Mouse (Mus musculus) cerebellum, adult 11-12 months (tissue): ENCODE measurements at regions not wholly inside any gene's neighbourhood (a gene's known extent, or its start where the extent isn't known, plus 50 kb on each side); places are given as distances from the start of the nearest gene placed in this dataset.

ENCODE experiments used
- DNase-seq: peaks from one replicate; pipeline ENCODE4 v3.0.0; 2022

DNA sequence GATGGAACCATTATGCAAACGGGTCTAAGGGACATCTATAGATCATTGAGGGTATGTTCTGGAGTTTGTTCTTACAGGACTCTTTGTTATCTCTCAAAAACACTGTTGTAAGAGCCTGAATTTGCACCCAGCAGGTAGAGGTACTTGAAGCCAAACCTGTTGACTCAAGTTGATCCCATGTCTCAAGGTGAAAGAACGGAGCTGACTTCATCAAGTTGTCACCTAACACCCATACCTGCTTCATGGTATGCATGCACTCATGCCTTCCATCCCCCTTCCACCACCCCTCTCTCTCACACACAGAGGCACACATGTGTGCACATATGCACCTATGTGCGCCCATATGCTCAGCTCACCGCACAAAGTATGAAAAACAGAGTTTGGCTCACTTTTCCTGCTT, 189.0 kb downstream of the Ttll7 start:
- no peak for DNase-seq

GRCm38 (mm10) chr3:147042911-147043310, 190.7 kb downstream of the Ttll7 start:
- DNase-seq: no peak

- DNase-seq: no peak
These were observed 194.5 kb downstream of the Ttll7 start for GRCm38 (mm10) chr3:147046634-147047033.

- no peak for DNase-seq
These were observed 202.1 kb downstream of the Ttll7 start for GRCm38 (mm10) chr3:147054157-147054838.

DNA sequence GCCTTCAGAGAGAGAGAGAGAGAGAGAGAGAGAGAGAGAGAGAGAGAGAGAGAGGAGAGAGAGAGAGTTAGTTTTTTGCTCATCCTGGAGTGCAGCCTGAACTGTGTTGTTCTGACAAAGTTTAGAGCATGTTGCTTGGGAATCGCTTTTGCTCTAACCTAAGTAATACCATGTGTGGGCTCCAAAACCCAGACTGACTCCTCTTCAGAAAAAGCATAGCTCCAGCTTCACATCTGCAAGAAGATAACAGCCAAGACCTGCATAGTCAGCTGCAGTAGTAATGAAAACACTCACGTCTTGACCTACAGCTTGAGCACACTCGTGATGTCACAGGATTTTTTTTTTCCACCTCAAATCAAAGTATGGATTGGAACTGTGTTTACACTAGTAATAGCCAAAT, 205.7 kb downstream of the Ttll7 start:
- no peak for DNase-seq

GRCm38 (mm10) chr3:147060659-147061058, 208.5 kb downstream of the Ttll7 start:
- no peak for DNase-seq

- no peak for DNase-seq
These were observed 210.3 kb downstream of the Ttll7 start for GRCm38 (mm10) chr3:147062451-147062850.

DNA sequence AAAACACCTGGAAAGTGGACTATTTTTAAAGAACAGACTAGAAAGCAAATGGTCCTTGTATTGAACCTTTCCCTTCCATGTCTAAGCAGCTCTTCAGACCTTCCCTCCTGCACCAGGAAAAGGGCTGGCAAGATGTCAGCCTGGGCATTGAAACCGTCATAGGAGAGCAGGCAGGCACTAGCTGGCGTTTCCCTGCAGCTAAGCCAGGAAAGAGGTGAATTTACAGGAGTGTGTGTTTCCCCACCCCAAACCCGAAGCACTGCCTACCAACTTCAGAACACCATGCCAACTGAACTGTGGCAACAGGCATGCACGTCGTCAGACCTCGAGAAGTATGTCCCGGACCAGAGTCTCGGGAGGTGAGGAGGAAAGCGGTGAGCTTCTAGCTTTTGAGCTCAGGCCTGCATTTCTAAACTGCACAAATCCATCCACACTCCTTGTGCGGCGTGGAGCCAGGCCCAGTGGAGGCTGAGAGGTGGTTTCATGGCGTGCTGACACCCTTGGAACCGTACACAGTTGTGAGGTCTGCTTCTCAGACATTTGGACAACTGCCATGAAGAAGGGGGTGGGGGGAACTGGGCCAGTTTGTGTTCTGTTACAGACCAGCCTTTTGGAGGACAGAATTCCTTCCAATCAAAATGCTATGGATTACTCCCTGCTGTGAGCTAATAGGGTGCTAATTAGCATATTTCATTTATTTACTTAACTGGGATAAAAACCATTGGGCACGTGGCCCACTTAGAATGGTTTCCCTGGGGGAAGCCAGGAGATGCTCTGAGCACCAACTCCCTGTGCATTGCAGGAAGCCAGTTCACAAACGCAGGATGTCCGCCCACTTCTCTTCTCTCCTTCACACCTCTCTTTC, 211.6 kb downstream of the Ttll7 start:
- no peak for DNase-seq

- no peak for DNase-seq
These were observed 212.3 kb downstream of the Ttll7 start for GRCm38 (mm10) chr3:147064443-147064868.

GRCm38 (mm10) chr3:147070972-147071371, 218.8 kb downstream of the Ttll7 start:
- no peak for DNase-seq

GRCm38 (mm10) chr3:147080197-147080596, 228.0 kb downstream of the Ttll7 start:
- DNase-seq: no peak

DNA sequence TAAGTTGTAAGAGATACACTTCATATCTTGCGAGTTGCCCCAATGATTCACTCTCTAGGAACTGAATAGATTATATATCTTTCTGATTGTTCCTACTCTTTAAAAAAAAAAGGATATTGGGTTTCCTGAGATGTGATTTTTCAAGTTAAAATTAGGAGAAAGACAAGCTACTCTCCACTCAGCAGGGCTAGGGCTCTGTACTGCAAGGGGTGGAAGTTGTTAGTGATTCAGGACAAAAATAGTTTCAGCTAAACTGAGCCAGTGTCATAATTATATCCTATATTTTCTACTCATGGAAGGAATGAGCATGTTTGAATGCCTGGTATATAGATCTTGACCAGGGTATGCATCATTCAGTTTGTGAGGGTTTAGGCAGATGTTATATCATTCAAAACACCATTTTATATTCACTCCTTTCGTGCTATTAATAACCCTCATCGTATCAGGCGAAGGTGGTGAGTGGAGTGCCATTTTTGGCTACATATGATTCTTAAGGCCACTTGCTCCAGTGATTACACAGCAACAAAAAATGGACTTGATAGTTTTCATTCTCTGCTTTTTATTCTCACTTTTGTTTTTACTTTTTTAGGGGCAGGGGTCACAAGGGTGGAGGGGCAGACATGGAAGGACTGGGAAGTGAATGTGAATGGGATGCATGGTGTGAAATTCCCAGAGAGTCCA, 228.7 kb downstream of the Ttll7 start:
- DNase-seq: no peak

GRCm38 (mm10) chr3:147081763-147082162, 229.6 kb downstream of the Ttll7 start:
- DNase-seq: no peak

GRCm38 (mm10) chr3:147082255-147082943, 230.2 kb downstream of the Ttll7 start:
- DNase-seq: no peak

- no peak for DNase-seq
These were observed 231.2 kb downstream of the Ttll7 start for GRCm38 (mm10) chr3:147083374-147083773.

DNA sequence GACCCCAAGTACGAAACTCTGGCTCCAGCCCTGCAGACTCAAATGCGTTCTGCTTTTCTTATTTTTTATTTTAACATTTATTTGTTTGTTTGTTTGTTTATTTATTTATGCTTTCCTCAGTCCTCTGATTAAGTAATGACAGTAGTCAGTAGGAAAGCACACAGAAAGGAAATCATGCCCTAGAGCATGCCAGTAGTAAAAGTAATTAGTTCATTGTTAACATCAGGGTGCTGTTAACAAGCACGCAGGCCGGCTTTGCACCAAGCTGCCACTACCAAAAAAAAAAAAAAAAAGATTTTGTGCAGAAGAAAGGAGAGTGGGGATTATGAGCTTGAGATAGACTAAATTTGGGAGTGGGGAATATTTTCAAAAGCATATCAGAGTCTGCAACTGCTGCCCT, 231.7 kb downstream of the Ttll7 start:
- DNase-seq: no peak

DNA sequence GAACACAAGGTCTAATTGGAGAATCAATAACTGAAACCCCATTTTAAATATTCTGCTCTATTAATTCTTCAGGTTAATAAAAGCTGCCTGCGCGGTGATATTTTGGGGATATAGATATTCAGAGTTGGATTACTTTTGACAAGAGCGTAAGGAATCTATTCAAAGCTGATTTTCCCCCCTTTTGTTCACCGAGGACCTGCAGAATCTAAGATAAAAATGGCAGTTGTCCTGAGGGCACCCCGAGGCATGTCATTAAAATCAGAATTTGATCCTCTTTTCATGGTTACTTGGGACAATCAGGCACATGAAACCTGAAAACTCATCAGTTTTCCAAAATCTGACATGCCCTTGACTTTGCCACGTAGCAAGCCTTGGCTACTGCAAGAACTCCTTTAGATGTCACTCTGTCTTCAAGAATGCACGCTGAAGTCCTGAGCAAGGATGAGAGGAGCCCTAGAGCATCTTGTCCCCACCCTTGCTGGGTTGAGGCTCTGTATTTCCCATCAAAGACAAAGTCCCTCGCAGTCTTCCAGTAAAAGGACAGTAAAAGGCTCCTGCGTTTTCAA, 232.5 kb downstream of the Ttll7 start:
- no peak for DNase-seq

- no peak for DNase-seq
These were observed 236.0 kb downstream of the Ttll7 start for GRCm38 (mm10) chr3:147088171-147088570.

DNA sequence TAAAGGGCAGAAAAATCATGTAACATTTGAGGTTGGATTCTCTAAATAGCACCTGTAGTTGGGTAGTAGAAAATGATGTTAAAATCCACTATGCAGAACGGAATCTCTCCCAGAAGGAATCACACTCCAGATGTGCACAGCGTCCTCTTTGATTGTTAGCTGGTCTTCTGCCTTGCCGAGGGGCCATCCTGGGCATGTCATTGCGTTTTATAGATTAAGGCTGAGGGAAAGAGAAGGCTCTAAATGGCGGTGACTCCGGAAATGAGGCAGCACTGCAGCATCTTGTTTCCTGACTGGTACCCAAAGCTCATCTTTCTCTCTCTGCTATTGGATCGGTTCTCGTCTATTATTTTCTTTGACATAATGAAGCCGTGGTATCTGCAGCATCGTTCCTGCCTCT, 237.5 kb downstream of the Ttll7 start:
- no peak for DNase-seq

DNA sequence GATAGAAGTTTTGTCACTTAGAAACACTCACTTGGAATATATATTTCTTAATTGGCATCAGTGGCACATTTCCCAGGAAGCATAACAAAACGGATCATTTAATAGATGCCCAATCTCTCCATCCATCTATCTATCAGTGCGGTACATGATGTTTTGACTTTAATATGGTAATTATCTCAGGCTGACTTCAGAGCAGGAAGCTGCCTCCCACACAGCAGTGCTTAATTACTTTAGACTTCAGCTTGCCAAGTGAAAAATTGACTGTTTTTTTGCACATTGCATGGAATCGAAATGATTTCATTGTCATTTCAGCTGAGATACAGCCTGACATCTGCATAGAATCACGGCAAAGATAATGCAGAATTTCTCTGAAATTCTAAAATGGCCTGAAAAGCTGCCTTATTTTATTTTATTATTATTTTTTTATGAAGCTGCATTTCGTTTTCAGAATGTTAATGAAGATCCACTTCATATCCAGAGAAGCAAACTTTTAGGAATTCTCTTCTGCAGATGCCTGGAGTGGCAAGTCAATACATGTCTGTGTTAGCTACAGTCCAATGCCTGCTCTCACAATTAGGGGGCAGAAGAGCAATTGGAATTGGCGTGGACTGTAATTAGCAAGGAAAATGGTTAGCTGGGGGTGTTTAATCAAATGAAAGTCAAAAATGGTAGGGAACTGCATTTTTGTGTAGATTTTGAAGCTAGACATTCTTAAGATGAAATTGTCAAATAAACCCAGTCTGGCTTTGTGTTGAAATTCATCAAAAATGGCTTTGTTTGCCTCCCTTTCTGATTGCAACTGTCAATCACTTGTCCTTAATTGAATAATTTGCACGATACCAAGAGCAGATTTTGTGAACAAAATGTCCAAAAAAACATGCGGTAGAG, 240.3 kb downstream of the Ttll7 start:
- no peak for DNase-seq

DNA sequence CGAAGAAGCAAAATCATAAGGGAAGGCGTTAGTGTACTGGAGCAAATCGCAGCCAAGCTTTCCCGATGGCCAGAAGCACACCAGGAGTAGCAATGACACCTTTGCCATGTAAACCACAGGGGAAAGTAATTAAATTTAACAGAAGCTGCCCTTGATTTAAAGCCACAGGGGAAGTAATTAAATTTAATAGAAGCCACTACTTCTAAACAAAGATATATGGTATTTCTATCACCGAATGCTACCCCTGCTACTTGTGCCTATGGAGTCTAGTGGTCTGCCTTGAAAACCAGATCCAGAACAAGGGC, 240.9 kb downstream of the Ttll7 start:
- DNase-seq: no peak

- no peak for DNase-seq
These were observed 244.0 kb downstream of the Ttll7 start for GRCm38 (mm10) chr3:147096179-147096578.
